Mouse (Mus musculus): ENCODE measurements around the gene Zfp609. TPM values are rescaled to one million over a fixed set of nuclear protein-coding genes. Genes with fewer than 3 reads are reported as not detected.

The Zfp609 gene
- polyA plus RNA-seq, 1 experiment from 2014 or later, result 12.1 TPM

- 96% methylated on average over 3 of the region's 3 CpGs for WGBS
- Histone ChIP-seq H3K36me3 (peaks cover 9% of the 10 kb centered on the region), H3K27ac (no peak overlapping the region), H3K4me1 (0 out of 2 replicates have a peak, but pooled peaks cover 5% of the 10 kb centered on the region), H3K27me3 (replicated peaks) (no peaks in the 10 kb centered on the region), H3K9ac (no peak overlapping the region), H3K4me3 (no peak overlapping the region), H3K9me3 (no peaks in the 10 kb centered on the region), H3K4me2 (replicated peaks) (no peak overlapping the region)
- no peak for ATAC-seq (ENCODE audit: low FRiP score, low read depth)
Measured at GRCm38 (mm10) chr9:65734931-65735330, 92.4 kb downstream of the Zfp609 start.

DNA sequence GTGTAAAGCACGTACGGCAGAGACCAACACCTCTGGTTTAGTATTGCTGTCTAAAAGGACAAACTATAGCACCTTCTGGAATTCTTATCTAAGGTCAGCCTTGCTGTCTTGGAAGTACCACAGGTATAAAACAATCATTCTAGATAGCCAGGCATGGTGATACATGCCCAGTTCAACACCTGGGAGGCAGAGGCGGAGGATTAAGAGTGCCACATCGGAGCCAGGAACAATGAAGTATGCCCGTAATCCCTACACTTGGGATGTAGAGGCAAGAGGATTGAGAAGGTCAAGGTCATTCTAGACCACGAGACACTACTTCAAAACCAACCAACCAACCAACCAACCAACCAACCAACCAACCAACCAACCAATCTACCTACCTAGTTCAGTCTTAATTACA is 98.8 kb downstream of the Zfp609 start:
- H3K27ac ChIP-seq, result no peak overlapping the region
- no peak overlapping the region for H3K9ac ChIP-seq
- no peak overlapping the region for H3K4me3 ChIP-seq
- H3K4me2 ChIP-seq (replicated peaks), result no peak overlapping the region
- ATAC-seq (ENCODE audit: low FRiP score, low read depth), result no peak
- no peaks in the 10 kb centered on the region for H3K9me3 ChIP-seq
- H3K36me3 ChIP-seq, result peaks cover 13% of the 10 kb centered on the region
- peaks cover 19% of the 10 kb centered on the region for H3K4me1 ChIP-seq
- WGBS, result 97% methylated on average over 6 of the region's 6 CpGs
- no peaks in the 10 kb centered on the region for H3K27me3 ChIP-seq (replicated peaks)

- no peak for ATAC-seq (ENCODE audit: low FRiP score, low read depth)
- Histone ChIP-seq H3K9ac (no peak overlapping the region), H3K4me3 (no peak overlapping the region), H3K4me1 (peaks cover 19% of the 10 kb centered on the region), H3K9me3 (no peaks in the 10 kb centered on the region), H3K36me3 (peaks cover 13% of the 10 kb centered on the region), H3K27me3 (replicated peaks) (no peaks in the 10 kb centered on the region), H3K27ac (no peak overlapping the region), H3K4me2 (replicated peaks) (no peak overlapping the region)
- WGBS, result 89% methylated on average over 4 of the region's 4 CpGs
Measured at GRCm38 (mm10) chr9:65727491-65727890, 99.9 kb downstream of the Zfp609 start.

GRCm38 (mm10) chr9:65726431-65726830 is 100.9 kb downstream of the Zfp609 start:
- WGBS, result 93% methylated on average over 3 of the region's 3 CpGs
- Histone ChIP-seq H3K36me3 (peaks cover 13% of the 10 kb centered on the region), H3K9ac (no peak overlapping the region), H3K27me3 (replicated peaks) (no peaks in the 10 kb centered on the region), H3K4me3 (no peak overlapping the region), H3K27ac (no peak overlapping the region), H3K9me3 (no peaks in the 10 kb centered on the region), H3K4me1 (peaks cover 28% of the 10 kb centered on the region), H3K4me2 (replicated peaks) (no peak overlapping the region)
- no peak for ATAC-seq (ENCODE audit: low FRiP score, low read depth)

- Histone ChIP-seq H3K4me3 (no peak overlapping the region), H3K9ac (no peak overlapping the region), H3K9me3 (no peaks in the 10 kb centered on the region), H3K4me1 (peaks cover 35% of the 10 kb centered on the region), H3K27me3 (replicated peaks) (no peaks in the 10 kb centered on the region), H3K27ac (peak overlapping the region; percentile 50), H3K36me3 (peaks cover 12% of the 10 kb centered on the region; the same call in 1 of the 2 replicates), H3K4me2 (replicated peaks) (no peak overlapping the region)
- no peak for ATAC-seq (ENCODE audit: low FRiP score, low read depth)
- WGBS, result 55% methylated on average over 4 of the region's 4 CpGs
Measured at GRCm38 (mm10) chr9:65725291-65725622, 102.1 kb downstream of the Zfp609 start.

DNA sequence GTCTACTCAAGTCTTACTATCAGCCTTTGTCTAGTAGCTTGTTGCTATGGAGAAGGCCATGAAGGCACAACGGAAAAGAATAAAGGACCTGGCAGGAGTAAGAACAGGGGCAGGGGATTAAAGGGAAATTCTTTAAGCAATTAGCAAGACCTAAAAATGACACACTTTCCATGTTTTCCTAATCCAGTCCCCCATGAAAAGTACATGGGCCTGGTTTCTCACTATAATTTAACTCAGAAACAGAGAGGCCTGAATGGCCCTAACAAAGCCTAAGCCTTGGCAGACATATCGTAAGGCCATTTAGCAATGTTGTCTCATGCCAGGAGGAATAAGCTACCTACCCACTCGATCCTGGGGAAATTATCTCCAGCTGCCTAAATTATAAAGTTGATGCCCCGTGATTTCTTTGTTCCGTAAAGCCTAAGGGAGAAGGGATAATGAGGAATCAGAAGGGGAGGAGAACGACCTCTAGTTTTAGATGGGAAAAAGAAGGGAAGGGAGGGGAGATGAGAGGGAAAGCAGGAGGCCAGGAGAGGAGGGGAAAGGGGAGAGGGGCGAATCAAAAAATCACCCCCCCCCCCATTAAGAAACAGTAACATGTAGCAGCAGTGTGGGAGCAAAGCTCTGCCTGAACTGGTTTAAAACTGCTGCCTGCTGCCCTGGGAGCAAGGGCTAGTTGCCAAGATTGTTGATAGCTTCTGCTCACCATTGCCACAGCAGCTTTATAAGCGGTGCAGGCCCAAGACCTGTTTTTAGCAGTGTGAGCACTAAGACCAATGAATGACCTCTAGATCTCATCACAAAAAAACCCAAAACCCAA is 102.7 kb downstream of the Zfp609 start:
- 38% methylated on average over 8 of the region's 8 CpGs for WGBS
- H3K4me1 ChIP-seq, result peaks cover 35% of the 10 kb centered on the region
- H3K9ac ChIP-seq, result no peak overlapping the region
- no peaks in the 10 kb centered on the region for H3K27me3 ChIP-seq (replicated peaks)
- peak overlapping the region; percentile 22 for H3K4me2 ChIP-seq (replicated peaks)
- H3K36me3 ChIP-seq, result peaks cover 7% of the 10 kb centered on the region; the same call in 1 of the 2 replicates
- H3K27ac ChIP-seq, result peak overlapping the region; percentile 50
- ATAC-seq (ENCODE audit: low FRiP score, low read depth), result no peak
- no peaks in the 10 kb centered on the region for H3K9me3 ChIP-seq
- no peak overlapping the region for H3K4me3 ChIP-seq

DNA sequence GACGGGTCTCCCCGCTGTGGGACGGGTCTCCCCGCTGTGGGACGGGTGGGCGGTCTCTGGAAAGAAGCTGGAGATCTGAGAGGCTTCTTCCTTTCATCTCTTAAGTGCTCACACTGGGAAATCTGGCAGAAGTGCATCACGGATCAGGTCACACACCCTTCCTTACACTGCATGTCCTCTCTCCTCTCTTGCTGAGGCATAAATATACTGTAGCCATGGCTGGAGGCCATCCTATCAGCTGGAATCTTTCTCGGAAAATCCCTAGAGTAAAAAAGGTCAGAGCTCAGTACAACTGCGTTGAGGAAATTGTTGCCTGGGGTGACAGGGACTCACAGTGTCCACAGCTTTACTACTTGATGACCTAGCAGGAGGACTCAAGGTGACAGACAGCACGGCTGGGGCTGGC is 106.2 kb downstream of the Zfp609 start:
- no peaks in the 10 kb centered on the region for H3K9me3 ChIP-seq
- H3K36me3 ChIP-seq, result peaks cover 5% of the 10 kb centered on the region; the same call in 1 of the 2 replicates
- no peak for ATAC-seq (ENCODE audit: low FRiP score, low read depth)
- H3K4me3 ChIP-seq, result no peak overlapping the region
- H3K9ac ChIP-seq, result no peak overlapping the region
- 43% methylated on average over 10 of the region's 10 CpGs for whole genome bisulfite sequencing
- no peak overlapping the region for H3K4me2 ChIP-seq (replicated peaks)
- H3K4me1 ChIP-seq, result peaks cover 32% of the 10 kb centered on the region
- H3K27me3 ChIP-seq (replicated peaks), result no peaks in the 10 kb centered on the region
- H3K27ac ChIP-seq, result no peak overlapping the region

DNA sequence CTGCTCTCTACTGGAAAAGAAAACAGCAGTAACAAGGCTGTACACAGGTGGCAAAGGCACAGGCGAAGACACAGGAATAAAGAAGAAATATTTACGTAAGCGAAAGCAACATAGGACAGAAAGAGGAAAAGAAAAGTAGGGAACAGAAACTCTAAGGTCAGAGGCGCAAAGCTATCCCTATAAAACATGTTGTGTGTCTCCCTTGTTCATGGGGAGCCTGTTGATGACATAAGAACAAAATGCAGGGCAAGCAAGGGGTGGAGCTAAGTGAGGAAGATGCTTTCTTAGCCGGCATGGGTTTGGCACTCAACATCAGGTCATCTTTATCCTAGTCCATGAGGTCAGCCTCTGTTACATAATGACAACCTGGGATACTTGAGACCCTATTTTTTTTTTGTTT is 109.2 kb downstream of the Zfp609 start:
- peaks cover 16% of the 10 kb centered on the region; the same call in 1 of the 2 replicates for H3K4me1 ChIP-seq
- H3K4me3 ChIP-seq, result no peak overlapping the region
- ATAC-seq (ENCODE audit: low FRiP score, low read depth), result no peak
- H3K9me3 ChIP-seq, result no peaks in the 10 kb centered on the region
- no peak overlapping the region for H3K9ac ChIP-seq
- H3K27me3 ChIP-seq (replicated peaks), result no peaks in the 10 kb centered on the region
- H3K4me2 ChIP-seq (replicated peaks), result no peak overlapping the region
- 90% methylated on average over 5 of the region's 5 CpGs for WGBS
- no peak overlapping the region for H3K27ac ChIP-seq
- peaks cover 5% of the 10 kb centered on the region; the same call in 1 of the 2 replicates for H3K36me3 ChIP-seq

DNA sequence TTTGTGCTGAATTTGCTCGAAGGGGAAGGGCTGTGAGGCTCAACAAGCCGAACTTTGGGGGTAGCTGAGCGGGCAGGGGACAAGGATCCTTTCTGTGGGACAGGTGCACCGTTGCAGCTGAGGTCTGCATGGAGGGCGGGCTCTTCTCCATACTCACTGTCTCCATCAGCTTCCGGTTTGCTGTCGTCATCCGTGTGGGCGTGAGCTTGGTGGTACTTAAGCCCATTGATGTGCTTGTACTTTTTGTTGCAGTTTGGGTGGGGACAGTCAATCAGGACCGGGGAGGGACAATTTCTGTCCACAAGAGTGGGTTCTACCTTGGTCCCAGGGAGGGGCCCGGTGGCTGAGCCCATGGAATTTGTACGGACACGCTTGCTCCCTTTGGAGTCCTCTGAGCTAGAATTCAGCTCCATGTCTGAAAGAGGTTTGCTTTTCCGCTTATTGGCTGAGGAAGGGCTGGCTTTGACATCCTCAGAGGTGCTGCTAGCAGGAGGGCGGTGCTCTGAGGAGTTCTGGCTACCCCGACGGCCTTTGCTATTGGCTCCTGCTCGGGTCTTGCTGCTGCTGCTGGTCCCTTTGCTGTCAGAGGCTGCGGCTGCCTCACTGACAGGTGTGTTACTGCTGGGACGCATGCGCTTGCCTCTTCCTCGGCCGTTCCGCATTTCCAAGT is 123.3 kb downstream of the Zfp609 start:
- H3K27ac ChIP-seq, result no peak overlapping the region
- no peaks in the 10 kb centered on the region for H3K9me3 ChIP-seq
- H3K9ac ChIP-seq, result no peak overlapping the region
- peaks cover 59% of the 10 kb centered on the region for H3K36me3 ChIP-seq
- H3K4me1 ChIP-seq, result no peaks in the 10 kb centered on the region
- no peaks in the 10 kb centered on the region for H3K27me3 ChIP-seq (replicated peaks)
- ATAC-seq (ENCODE audit: low FRiP score, low read depth), result no peak
- WGBS, result 91% methylated on average over 24 of the region's 24 CpGs
- H3K4me2 ChIP-seq (replicated peaks), result no peak overlapping the region
- no peak overlapping the region for H3K4me3 ChIP-seq

DNA sequence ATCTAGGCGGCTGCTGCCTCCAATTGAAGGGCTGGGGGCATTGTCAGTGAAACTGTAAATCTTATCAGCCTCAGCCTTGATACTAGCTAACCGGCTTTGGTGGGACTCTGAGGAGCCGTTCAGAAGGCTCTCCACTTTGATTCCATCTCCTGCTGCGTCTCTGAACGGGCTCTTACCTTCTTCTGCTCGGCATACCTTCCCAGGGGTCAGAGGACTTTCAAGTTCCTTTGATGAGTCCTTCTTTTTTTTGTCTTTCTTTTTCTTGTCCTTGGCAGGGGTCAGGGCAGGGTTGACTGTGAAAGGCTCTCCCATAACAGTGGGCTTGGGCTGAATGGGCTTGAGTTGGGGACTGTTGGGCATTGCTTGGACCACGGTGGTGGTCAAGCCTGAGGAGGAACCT is 124.1 kb downstream of the Zfp609 start:
- ATAC-seq (ENCODE audit: low FRiP score, low read depth), result no peak
- no peak overlapping the region for H3K4me3 ChIP-seq
- WGBS, result 81% methylated on average over 7 of the region's 7 CpGs
- H3K36me3 ChIP-seq, result peaks cover 60% of the 10 kb centered on the region
- no peak overlapping the region for H3K27ac ChIP-seq
- no peaks in the 10 kb centered on the region for H3K27me3 ChIP-seq (replicated peaks)
- no peak overlapping the region for H3K4me2 ChIP-seq (replicated peaks)
- H3K9ac ChIP-seq, result no peak overlapping the region
- no peaks in the 10 kb centered on the region for H3K4me1 ChIP-seq
- no peaks in the 10 kb centered on the region for H3K9me3 ChIP-seq

GRCm38 (mm10) chr9:65702286-65702685 is 125.1 kb downstream of the Zfp609 start:
- no peak overlapping the region for H3K9ac ChIP-seq
- peaks cover 68% of the 10 kb centered on the region for H3K36me3 ChIP-seq
- WGBS, result 96% methylated on average over 9 of the region's 9 CpGs
- H3K4me3 ChIP-seq, result no peak overlapping the region
- no peak overlapping the region for H3K27ac ChIP-seq
- H3K27me3 ChIP-seq (replicated peaks), result no peaks in the 10 kb centered on the region
- no peaks in the 10 kb centered on the region for H3K4me1 ChIP-seq
- H3K4me2 ChIP-seq (replicated peaks), result no peak overlapping the region
- no peaks in the 10 kb centered on the region for H3K9me3 ChIP-seq
- ATAC-seq (ENCODE audit: low FRiP score, low read depth), result no peak

GRCm38 (mm10) chr9:65700504-65700903 is 126.9 kb downstream of the Zfp609 start:
- no peak overlapping the region for H3K4me3 ChIP-seq
- no peaks in the 10 kb centered on the region for H3K9me3 ChIP-seq
- peaks cover 77% of the 10 kb centered on the region for H3K36me3 ChIP-seq
- no peak for ATAC-seq (ENCODE audit: low FRiP score, low read depth)
- no peak overlapping the region for H3K9ac ChIP-seq
- H3K27me3 ChIP-seq (replicated peaks), result no peaks in the 10 kb centered on the region
- no peaks in the 10 kb centered on the region for H3K4me1 ChIP-seq
- WGBS, result 92% methylated on average over 6 of the region's 6 CpGs
- H3K27ac ChIP-seq, result no peak overlapping the region
- H3K4me2 ChIP-seq (replicated peaks), result no peak overlapping the region

Measured in neural tube, embryonic 12.5 days (tissue).